Mouse (Mus musculus): ENCODE results near the gene Atad5.
A peak's percentile ranks its signal among the peaks of the same experiment; 100 is the strongest.
"Not testable (repeated sequence)": the region's sequence is repeated elsewhere in the genome, so short reads cannot be mapped to it uniquely, and the experiment has no call there.

Gene Atad5

DNA sequence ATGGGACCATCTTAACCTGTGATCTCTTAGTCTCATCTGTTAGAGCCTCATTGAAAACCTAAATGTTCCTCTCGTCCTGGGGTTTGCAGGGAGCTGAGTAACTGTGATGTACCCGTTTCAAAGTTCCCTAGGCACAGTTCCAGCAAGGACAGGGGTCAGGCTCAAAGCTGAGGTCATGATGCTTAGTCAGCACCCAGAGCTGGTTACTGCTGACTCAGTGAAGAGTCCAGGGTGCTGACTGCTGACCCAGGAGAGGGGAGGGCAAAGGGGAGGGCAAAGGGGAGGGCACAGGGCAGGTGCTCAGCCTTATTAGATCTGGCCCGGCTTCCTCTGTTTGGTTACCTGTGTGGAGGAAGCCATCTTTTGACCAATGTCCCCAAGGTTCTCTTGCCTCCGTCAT is 82.7 kb downstream of the Atad5 start:
- H3K27me3 ChIP-seq (ENCODE audit: control insufficient read depth, insufficient read depth, low read length, poor library complexity, severe bottlenecking): no peaks in the 10 kb centered on the region
- no peaks in the 10 kb centered on the region for H3K36me3 ChIP-seq (ENCODE audit: control insufficient read depth, insufficient read depth, low read length, poor library complexity, severe bottlenecking)
- no peak for DNase-seq (ENCODE audit: low read depth, low spot score)

DNA sequence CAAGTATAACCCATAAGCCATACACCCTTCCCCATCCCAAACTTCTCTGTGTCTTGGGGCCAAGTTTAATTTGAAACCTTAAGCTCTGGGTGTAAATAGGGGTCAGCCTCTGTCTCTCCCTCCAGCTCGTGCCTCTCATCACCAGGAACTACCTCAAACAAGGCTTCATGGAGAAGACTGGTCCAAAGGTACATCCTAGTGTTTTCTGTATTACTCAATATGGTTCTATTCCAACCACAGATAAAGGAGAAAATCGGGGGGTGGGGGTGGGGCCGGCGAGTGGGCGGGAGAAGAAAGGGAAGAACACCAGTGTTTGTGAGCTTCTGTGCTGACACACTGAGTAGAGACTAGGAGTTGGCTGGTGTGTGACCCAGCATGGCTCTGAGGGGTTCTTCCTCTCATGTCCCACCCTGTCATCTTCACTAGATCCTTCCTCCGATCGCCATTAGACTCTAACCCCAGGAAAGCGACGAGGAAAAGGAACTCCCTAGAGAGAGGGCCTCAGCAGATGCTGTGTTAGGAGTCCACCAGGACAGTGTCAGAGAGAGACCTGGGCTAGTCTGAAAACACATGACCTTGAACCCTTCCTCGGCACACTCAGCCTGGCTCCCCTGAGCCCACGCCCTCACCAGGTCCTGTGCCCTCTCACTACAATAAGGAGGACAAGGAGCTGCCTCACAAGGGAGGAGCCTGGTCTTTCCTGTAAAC is 84.9 kb downstream of the Atad5 start:
- no peak for DNase-seq (ENCODE audit: low read depth, low spot score)
- no peaks in the 10 kb centered on the region for H3K27me3 ChIP-seq (ENCODE audit: control insufficient read depth, insufficient read depth, low read length, poor library complexity, severe bottlenecking)
- no peaks in the 10 kb centered on the region for H3K36me3 ChIP-seq (ENCODE audit: control insufficient read depth, insufficient read depth, low read length, poor library complexity, severe bottlenecking)

- H3K36me3 ChIP-seq (ENCODE audit: control insufficient read depth, insufficient read depth, low read length, poor library complexity, severe bottlenecking): no peaks in the 10 kb centered on the region
- DNase-seq (ENCODE audit: low read depth, low spot score): no peak
- no peaks in the 10 kb centered on the region for H3K27me3 ChIP-seq (ENCODE audit: control insufficient read depth, insufficient read depth, low read length, poor library complexity, severe bottlenecking)
Measured at GRCm38 (mm10) chr11:80176911-80177895, 88.0 kb downstream of the Atad5 start.

DNA sequence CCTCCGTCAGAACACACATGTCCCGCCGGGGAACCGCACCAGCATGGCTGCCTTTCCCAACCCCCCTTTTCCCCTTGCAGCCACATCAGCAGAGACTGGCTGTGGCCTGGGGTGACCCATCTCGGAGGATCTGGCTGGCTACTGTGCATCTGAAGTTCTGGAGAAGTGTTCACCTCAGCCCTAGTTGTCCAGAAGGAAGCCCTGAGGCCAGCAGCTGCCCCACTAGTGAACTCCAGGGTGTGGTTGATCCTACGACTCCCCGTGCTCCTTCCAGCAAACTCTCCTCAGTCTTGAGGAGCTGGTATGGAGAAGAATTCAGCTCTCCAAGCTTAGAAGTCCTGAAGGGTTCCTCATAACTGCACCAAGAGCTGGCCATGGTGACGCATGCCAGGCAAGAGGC is 89.1 kb downstream of the Atad5 start:
- no peaks in the 10 kb centered on the region for H3K27me3 ChIP-seq (ENCODE audit: control insufficient read depth, insufficient read depth, low read length, poor library complexity, severe bottlenecking)
- no peak for DNase-seq (ENCODE audit: low read depth, low spot score)
- no peaks in the 10 kb centered on the region for H3K36me3 ChIP-seq (ENCODE audit: control insufficient read depth, insufficient read depth, low read length, poor library complexity, severe bottlenecking)

GRCm38 (mm10) chr11:80181021-80181749 is 92.0 kb downstream of the Atad5 start:
- H3K27me3 ChIP-seq (ENCODE audit: control insufficient read depth, insufficient read depth, low read length, poor library complexity, severe bottlenecking): no peaks in the 10 kb centered on the region
- H3K36me3 ChIP-seq (ENCODE audit: control insufficient read depth, insufficient read depth, low read length, poor library complexity, severe bottlenecking): no peaks in the 10 kb centered on the region

DNA sequence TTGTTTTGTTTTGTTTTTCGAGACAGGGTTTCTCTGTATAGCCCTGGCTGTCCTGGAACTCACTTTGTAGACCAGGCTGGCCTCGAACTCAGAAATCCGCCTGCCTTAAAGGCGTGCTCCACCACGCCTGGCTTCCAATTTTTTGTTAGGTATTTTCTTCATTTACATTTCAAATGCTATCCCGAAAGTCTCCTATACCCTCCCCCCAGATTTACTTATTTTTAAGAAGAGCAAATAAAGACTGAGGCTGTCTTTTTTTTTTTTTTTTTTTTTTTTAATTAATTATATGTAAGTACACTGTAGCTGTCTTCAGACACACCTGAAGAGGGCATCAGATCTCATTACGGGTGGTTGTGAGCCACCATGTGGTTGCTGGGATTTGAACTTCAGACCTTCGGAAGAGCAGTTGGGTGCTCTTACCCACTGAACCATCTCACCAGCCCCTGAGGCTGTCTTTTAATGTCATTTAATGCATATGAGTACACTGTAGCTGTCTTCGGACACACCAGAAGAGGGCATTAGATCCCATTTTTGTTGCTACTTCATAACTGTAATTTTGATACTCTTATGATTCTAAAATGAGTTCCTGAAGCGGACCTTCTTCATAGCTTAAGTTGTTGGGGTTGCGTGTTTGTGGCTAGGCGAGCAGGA is 94.0 kb downstream of the Atad5 start:
- H3K27me3 ChIP-seq (ENCODE audit: control insufficient read depth, insufficient read depth, low read length, poor library complexity, severe bottlenecking); H3K36me3 ChIP-seq (ENCODE audit: control insufficient read depth, insufficient read depth, low read length, poor library complexity, severe bottlenecking): not testable (repeated sequence)
- peak; percentile 25 for DNase-seq (ENCODE audit: low read depth, low spot score)

More at GRCm38 (mm10) chr11:80181021-80181749, 92.0 kb downstream of the Atad5 start:
- peak; percentile 23 for DNase-seq (ENCODE audit: low read depth, low spot score)

GRCm38 (mm10) chr11:80183705-80184255 is 94.6 kb downstream of the Atad5 start, which contains the start of gene Rnf135:
Rnf135 (plus strand) TSS chr11:80183851.
- peak; percentile 86 for DNase-seq (ENCODE audit: low read depth, low spot score)
- Histone ChIP-seq H3K36me3 (ENCODE audit: control insufficient read depth, insufficient read depth, low read length, poor library complexity, severe bottlenecking) (no peaks in the 10 kb centered on the region), H3K27me3 (ENCODE audit: control insufficient read depth, insufficient read depth, low read length, poor library complexity, severe bottlenecking) (no peaks in the 10 kb centered on the region)

GRCm38 (mm10) chr11:80184531-80185071 is 95.4 kb downstream of the Atad5 start:
- no peaks in the 10 kb centered on the region for H3K36me3 ChIP-seq (ENCODE audit: control insufficient read depth, insufficient read depth, low read length, poor library complexity, severe bottlenecking)
- H3K27me3 ChIP-seq (ENCODE audit: control insufficient read depth, insufficient read depth, low read length, poor library complexity, severe bottlenecking): no peaks in the 10 kb centered on the region
- DNase-seq (ENCODE audit: low read depth, low spot score): no peak

All from splenic B cell, adult 2 months (primary cell).